Mouse (Mus musculus): ENCODE measurements at regions not wholly inside any gene's neighbourhood (a gene's known extent, or its start where the extent isn't known, plus 50 kb on each side); places are given as distances from the start of the nearest gene placed in this dataset.

DNA sequence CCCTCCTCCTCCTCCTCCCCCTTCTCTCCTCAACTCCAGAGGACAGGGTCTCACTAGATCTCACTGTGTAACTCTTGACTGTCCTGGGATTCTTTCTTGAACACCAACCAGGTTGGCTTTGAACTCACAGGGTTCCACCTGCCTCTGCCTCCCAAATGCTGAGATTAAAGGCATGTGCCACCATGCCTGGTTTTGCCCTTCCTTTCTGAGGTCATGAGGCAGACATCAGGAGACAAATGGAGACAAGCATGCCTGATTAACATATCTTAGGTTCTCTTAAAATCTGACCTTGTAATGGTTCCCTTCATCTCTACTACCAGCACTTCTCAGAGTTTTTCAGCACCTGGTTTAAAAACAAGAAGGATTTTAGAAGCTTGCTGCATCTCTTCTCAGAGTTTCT is 143.5 kb downstream of the Gm10260 start:
- TF ChIP-seq EP300 (IDR thresholded peaks at IDR 0.05; ENCODE audit: low read depth): no peak
- TF ChIP-seq CTCF (IDR thresholded peaks at IDR 0.05; ENCODE audit: low read depth): no peak

Measured in liver, embryonic 14.5 days (tissue).